Mouse (Mus musculus): ENCODE results near the gene Map3k5. TPM values are rescaled to one million over a fixed set of nuclear protein-coding genes. Genes with fewer than 3 reads are reported as not detected.

Gene Map3k5
- total RNA-seq (2021), result 10 to 100 TPM in 1 of 2 experiments, 1 to 10 TPM in 1; 8.6 to 15.2 TPM
- long read RNA-seq, experiment 1, partial matches to known transcripts, result 1 of 1 reads
- long read RNA-seq, experiment 1, other reads (novel, unspliced or antisense), result 0 of 1 reads
- long read RNA-seq, experiment 2, partial matches to known transcripts, result 0 of 1 reads
- long read RNA-seq, experiment 2, other reads (novel, unspliced or antisense), result 1 of 1 reads

DNA sequence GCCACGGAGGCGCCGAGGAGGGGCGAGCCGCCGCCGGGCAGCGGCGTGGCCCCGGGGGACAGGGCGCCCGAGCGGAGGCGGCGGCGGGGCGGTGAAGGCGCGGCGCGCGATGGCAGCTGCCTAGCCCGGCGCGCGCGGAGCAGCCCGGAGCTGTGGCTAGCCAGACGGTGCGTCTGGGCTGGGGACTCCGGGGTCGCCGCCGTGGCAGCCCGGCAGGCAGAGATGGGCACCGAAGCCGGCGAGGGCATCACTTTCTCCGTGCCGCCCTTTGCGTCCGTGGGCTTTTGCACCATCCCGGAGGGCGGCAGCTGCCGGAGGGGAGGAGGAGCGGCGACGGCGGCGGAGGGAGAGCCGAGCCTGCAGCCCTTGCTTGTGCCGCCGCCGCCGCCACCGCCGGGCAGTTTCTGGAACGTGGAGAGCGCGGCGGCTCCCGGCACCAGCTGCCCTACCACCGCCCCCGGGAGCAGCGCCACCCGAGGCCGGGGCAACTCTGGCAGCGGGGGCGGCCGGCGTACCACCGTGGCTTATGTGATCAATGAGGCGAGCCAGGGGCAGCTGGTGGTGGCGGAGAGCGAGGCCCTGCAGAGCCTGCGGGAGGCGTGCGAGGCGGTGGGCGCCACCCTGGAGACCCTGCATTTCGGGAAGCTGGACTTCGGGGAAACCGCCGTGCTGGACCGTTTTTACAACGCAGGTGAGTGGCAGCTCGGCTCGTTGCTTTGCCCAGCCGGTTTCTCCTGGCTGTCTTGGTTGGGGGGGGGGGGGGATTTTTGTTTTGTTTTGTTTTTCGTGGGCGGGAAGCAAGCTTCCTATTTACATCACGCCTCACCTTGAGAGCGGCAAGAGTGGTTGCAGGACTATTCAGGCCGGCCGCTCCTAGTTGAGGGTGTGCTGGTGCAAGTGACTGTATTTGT, at the start of gene Map3k5:
Gene Map3k5 (plus strand): TSS at position 89 of the 911 bp plus-strand sequence.
- peak; percentile 40 for TF ChIP-seq CTCF (IDR thresholded peaks at IDR 0.05)
- H3K27ac ChIP-seq, result peak within 1 kb of the TSS; percentile 94
- peak; percentile 74 for DNase-seq
- intact Hi-C loops (cut with DNase I), result loop anchor here (2.0 to 10.0 kb wide), 3 partner anchors 70 to 193 kb away; no protein-coding TSS in a partner anchor
- peak within 1 kb of the TSS; percentile 97 for H3K4me3 ChIP-seq

GRCm38 (mm10) chr10:19886249-19886648, 48.0 kb upstream of the Map3k5 start:
- Histone ChIP-seq H3K4me3 (no peak overlapping the region), H3K27ac (no peak overlapping the region)
- DNase-seq, result no peak
- TF ChIP-seq CTCF (IDR thresholded peaks at IDR 0.05), result no peak
- intact Hi-C loops (cut with DNase I), result no loop called here

GRCm38 (mm10) chr10:19889908-19890307, 44.4 kb upstream of the Map3k5 start:
- intact Hi-C loops (cut with DNase I), result loop anchor here (5.0 kb wide), 2 partner anchors 178 to 398 kb away; partner anchors contain the start of gene Il20ra
- TF ChIP-seq CTCF (IDR thresholded peaks at IDR 0.05), result no peak
- no peak for DNase-seq

DNA sequence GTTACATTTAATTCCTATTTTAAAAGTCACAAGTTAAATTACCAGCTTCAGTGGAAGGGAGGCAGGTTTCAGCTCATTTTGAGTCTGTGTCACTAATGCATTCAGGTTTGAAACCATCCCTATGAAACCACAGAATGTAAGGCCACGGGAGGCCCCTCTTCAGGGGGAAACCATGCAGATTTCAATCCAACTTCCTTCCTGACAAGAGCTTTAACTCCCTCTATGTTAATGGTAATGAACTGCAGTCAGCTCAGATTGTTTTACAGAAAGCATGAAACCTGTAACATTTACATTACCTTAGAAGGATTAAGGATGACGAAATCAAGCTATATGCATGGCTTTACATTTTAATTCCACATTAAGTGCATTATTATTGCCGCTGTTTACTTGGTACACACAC, 42.6 kb upstream of the Map3k5 start:
- no peak overlapping the region for H3K4me3 ChIP-seq
- intact Hi-C loops (cut with DNase I), result loop anchor here (5.0 kb wide), 2 partner anchors 179 to 399 kb away; partner anchors contain the start of gene Il20ra
- H3K27ac ChIP-seq, result no peak overlapping the region
- DNase-seq, result no peak
- no peak for TF ChIP-seq CTCF (IDR thresholded peaks at IDR 0.05)

More at GRCm38 (mm10) chr10:19889908-19890307, 44.4 kb upstream of the Map3k5 start:
- Histone ChIP-seq H3K4me3 (no peak overlapping the region), H3K27ac (no peak overlapping the region)

GRCm38 (mm10) chr10:19893146-19893545, 41.1 kb upstream of the Map3k5 start:
- intact Hi-C loops (cut with DNase I), result loop anchor here (5.0 kb wide), 2 partner anchors 181 to 401 kb away; partner anchors contain the start of gene Il20ra
- TF ChIP-seq CTCF (IDR thresholded peaks at IDR 0.05), result no peak
- DNase-seq, result no peak
- Histone ChIP-seq H3K27ac (no peak overlapping the region), H3K4me3 (no peak overlapping the region)

DNA sequence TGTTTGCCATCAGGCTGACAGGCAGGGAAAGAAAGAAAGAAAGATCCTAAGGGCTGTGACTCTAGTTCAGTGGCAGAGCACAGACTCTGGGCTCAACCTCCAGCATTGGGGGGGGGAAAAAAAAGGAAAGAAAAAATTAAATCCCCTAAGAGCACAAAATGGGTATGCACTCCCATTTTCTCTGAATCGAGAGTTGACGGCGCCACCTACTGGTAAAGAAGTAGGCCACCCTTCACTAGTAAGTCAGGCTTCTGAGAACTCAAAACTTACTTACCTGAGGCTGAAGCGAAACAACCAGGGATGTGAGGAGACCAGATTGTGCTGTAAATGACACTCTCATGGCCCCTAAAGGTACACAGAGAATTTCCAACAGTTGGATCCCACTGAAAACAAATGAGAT, 40.3 kb upstream of the Map3k5 start:
- DNase-seq, result peak; percentile 42
- H3K4me3 ChIP-seq, result no peak overlapping the region
- no peak overlapping the region for H3K27ac ChIP-seq
- intact Hi-C loops (cut with DNase I), result loop anchor here (5.0 kb wide), 2 partner anchors 182 to 402 kb away; partner anchors contain the start of gene Il20ra
- TF ChIP-seq CTCF (IDR thresholded peaks at IDR 0.05), result peak; percentile 83

- intact Hi-C loops (cut with DNase I), result no loop called here
- no peak overlapping the region for H3K27ac ChIP-seq
- no peak for DNase-seq
- TF ChIP-seq CTCF (IDR thresholded peaks at IDR 0.05), result no peak
- H3K4me3 ChIP-seq, result no peak overlapping the region
Observed at GRCm38 (mm10) chr10:19900191-19900590, 34.1 kb upstream of the Map3k5 start.

DNA sequence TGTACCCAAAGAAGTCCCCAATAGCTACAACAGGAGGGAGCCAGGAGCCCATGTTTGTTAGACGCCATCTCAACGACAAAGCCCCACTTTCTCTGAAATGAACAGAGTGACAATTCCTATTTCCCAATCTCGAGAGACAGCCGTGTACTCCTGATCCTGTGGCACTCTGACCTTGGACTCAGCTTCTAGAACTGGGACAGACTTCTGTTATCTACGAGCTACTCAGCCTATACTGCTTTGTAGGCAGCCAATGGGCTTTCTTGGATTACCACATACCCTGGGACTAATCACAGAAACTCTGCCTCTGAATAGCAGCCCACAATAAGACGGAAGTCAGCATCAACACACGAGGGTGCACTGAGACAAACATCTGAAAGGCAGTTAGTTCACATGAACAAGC, 32.3 kb upstream of the Map3k5 start:
- TF ChIP-seq CTCF (IDR thresholded peaks at IDR 0.05), result no peak
- intact Hi-C loops (cut with DNase I), result no loop called here

GRCm38 (mm10) chr10:19904077-19904820, 30.0 kb upstream of the Map3k5 start:
- no peak for TF ChIP-seq CTCF (IDR thresholded peaks at IDR 0.05)
- Histone ChIP-seq H3K4me3 (no peak overlapping the region), H3K27ac (no peak overlapping the region)
- intact Hi-C loops (cut with DNase I), result no loop called here
- DNase-seq, result no peak

More for the DNA sequence above, 32.3 kb upstream of the Map3k5 start:
- Histone ChIP-seq H3K27ac (no peak overlapping the region), H3K4me3 (no peak overlapping the region)
- no peak for DNase-seq

DNA sequence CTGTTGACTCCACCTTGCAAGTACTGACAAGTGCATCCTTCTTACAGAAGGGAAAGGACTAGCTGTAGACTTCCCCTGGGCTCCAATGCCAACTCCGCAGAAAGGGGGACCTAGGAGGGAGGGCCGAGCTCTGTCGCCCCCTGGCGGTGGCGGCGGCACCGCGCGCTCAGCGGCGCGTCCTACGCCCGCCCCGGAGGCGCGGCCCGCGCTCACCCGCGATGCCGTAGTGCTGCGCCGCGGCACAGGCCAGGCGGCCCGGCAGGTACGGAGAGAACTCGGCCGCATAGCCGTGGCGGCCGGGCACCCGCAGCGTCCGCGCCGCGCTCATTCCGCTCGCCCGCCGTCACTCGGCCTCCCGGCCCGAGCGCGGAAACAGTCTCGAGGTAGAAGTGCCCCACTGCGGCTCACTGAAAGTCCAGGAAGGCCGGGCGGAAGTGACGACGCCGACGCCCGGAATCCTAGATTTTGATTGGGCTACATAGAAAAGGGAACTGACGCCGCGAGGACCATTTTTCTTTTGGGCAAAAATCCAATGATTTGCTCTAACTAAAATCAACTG, 26.9 kb upstream of the Map3k5 start, which contains the start of gene Pex7:
Gene Pex7 (minus strand): TSS at position 444 of the 559 bp plus-strand sequence.
- intact Hi-C loops (cut with DNase I), result loop anchor here (5.0 kb wide), 2 partner anchors 165 to 220 kb away; no protein-coding TSS in a partner anchor

DNA sequence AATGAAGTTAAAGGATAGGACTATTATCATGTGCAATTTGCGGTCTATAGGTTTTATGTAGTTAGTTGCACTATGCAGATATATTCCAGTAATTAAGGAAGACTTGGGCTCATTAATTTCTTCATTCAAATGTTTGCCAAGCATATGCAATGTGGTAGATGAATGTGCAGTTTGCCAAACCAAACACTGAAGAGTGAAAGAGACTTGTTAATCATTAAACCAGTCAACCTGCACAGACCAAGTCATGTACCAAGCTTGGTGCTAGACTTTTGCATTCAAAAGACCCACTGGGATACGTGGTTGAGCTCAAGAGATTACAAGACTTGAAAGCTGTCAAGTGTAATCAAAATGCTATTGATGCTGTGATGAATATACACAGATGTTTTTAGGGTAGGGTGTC, 26.2 kb upstream of the Map3k5 start:
- no peak for DNase-seq
- TF ChIP-seq CTCF (IDR thresholded peaks at IDR 0.05), result no peak
- intact Hi-C loops (cut with DNase I), result loop anchor here (5.0 kb wide), 2 partner anchors 164 to 219 kb away; no protein-coding TSS in a partner anchor
- no peak overlapping the region for H3K27ac ChIP-seq
- H3K4me3 ChIP-seq, result no peak overlapping the region

More for the DNA sequence above, 26.9 kb upstream of the Map3k5 start, which contains the start of gene Pex7:
- peak within 1 kb of the TSS; percentile 99 for H3K27ac ChIP-seq
- H3K4me3 ChIP-seq, result peak within 1 kb of the TSS; percentile 88
- TF ChIP-seq CTCF (IDR thresholded peaks at IDR 0.05), result peak; percentile 99; the same call in 1 of the 2 replicates
- DNase-seq, result peak; percentile 94

DNA sequence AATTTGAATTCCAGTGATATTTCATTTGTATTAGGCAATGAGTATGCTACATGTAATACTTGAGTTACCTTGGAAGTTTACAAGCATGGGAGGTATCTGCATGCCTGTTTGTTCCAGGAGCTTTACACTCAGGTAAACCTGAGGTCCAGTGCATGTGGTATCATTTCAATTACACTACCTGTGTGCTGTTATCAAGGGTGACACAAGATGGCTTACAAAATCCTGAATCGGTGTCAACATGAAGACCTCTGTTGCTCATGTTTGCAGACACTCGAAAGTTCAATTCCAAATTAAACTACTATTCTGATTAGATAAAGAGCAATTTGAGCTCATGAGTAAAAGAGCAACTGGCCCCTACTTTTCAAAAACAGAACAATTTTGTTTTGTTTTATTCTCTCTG, 23.8 kb upstream of the Map3k5 start:
- Histone ChIP-seq H3K27ac (no peak overlapping the region), H3K4me3 (no peak overlapping the region)
- TF ChIP-seq CTCF (IDR thresholded peaks at IDR 0.05), result no peak
- no peak for DNase-seq
- intact Hi-C loops (cut with DNase I), result no loop called here

Data from gastrocnemius, adult 2 months (tissue).